ENCODE assay signal across 9 mouse cellular contexts in genomic region chr7:25394754-25395153, GRCm38 (mm10). TPM values are rescaled to one million over a fixed set of nuclear protein-coding genes. Genes with fewer than 3 reads are reported as not detected.
A peak's percentile ranks its signal among the peaks of the same experiment; 100 is the strongest.
DNase-seq lines count a peak whose midpoint lies in the region; ATAC-seq and TF ChIP-seq lines count a peak whose summit lies in the region.
"Had no signal": no experiment of that assay in that cellular context is flagged by ENCODE, and none has a peak within 500 bp of the region (broad histone marks: within the 10 kb centered on the region; RNA-seq: fewer than 3 reads in every experiment).

No protein-coding gene starts in this region.

- 16% methylated on average over 7 of the region's 7 CpGs for WGBS in forebrain, embryonic 14.5 days
- WGBS in liver, embryonic 14.5 days (ENCODE audit: insufficient replicate concordance): 19% methylated on average over 7 of the region's 7 CpGs

- DNase-seq in cerebellum, adult 9-11 months: peak; percentile 24
- DNase-seq in cerebellum, postnatal 36 days: no peak
- DNase-seq in forebrain, embryonic 14.5 days (ENCODE audit: low spot score): no peak
- no peak for DNase-seq in liver, embryonic 14.5 days (ENCODE audit: low read depth in 3 of 3, low spot score in 3 of 3)
- no peak for DNase-seq in layer of hippocampus, adult 8-10 months (ENCODE audit: low spot score in 2 of 2)
- no peak for DNase-seq in left cerebral cortex, postnatal 4 days
- DNase-seq in retina, embryonic 14.5 days (ENCODE audit: low spot score): no peak

- no peaks in the 10 kb centered on the region for H3K9me3 ChIP-seq in E14TG2a.4 (ENCODE audit: low read length)
- H3K9me3 ChIP-seq in forebrain, embryonic 14.5 days (replicated peaks; ENCODE audit: control insufficient read depth, low read length): no peaks in the 10 kb centered on the region
- H3K9me3 ChIP-seq in liver, embryonic 14.5 days (ENCODE audit: control insufficient read depth, low read length): no peaks in the 10 kb centered on the region

- no peak overlapping the region for H3K27ac ChIP-seq in forebrain, embryonic 14.5 days (ENCODE audit: low read depth, low read length)
- H3K27ac ChIP-seq in liver, embryonic 14.5 days: no peak overlapping the region

- intact Hi-C loops in left cerebral cortex, postnatal 4 days (cut with DNase I): no loop called here

- peaks cover 59% of the 10 kb centered on the region for H3K4me1 ChIP-seq in E14TG2a.4 (replicated peaks; ENCODE audit: low read depth, low read length)
- H3K4me1 ChIP-seq in forebrain, embryonic 14.5 days (ENCODE audit: control insufficient read depth, insufficient read depth, low read length): peaks cover 14% of the 10 kb centered on the region
- peaks cover 17 to 18% of the 10 kb centered on the region in 2 experiments for H3K4me1 ChIP-seq in liver, embryonic 14.5 days (replicated peaks; ENCODE audit: control insufficient read depth in 2 of 2, insufficient read depth in 2 of 2, low read length in 1 of 2)

- peaks cover 27% of the 10 kb centered on the region for H3K27me3 ChIP-seq in E14TG2a.4 (ENCODE audit: insufficient read depth, low read length)
- no peaks in the 10 kb centered on the region for H3K27me3 ChIP-seq in forebrain, embryonic 14.5 days (replicated peaks; ENCODE audit: control insufficient read depth, insufficient read depth, low read length)
- H3K27me3 ChIP-seq in liver, embryonic 14.5 days (ENCODE audit: control insufficient read depth, insufficient read depth, low read length): no peaks in the 10 kb centered on the region

- no peak for TF ChIP-seq EP300 in liver, embryonic 14.5 days (IDR thresholded peaks at IDR 0.05; ENCODE audit: low read depth)

- ATAC-seq in forebrain, embryonic 14.5 days: no peak
- no peak for ATAC-seq in liver, embryonic 14.5 days (ENCODE audit: insufficient read depth)

- peaks cover 28% of the 10 kb centered on the region for H3K36me3 ChIP-seq in E14TG2a.4 (ENCODE audit: insufficient read depth, low read length)
- no peaks in the 10 kb centered on the region for H3K36me3 ChIP-seq in forebrain, embryonic 14.5 days (ENCODE audit: control insufficient read depth, insufficient read depth, low read length)
- H3K36me3 ChIP-seq in liver, embryonic 14.5 days (replicated peaks; ENCODE audit: control insufficient read depth, insufficient read depth, low read depth): no peaks in the 10 kb centered on the region

- no peak for TF ChIP-seq CTCF in E14TG2a.4 (conservative IDR thresholded peaks at IDR 0.05; ENCODE audit: low read length)
- no peak for TF ChIP-seq CTCF in liver, embryonic 14.5 days (IDR thresholded peaks at IDR 0.05; ENCODE audit: low read depth)

- H3K4me3 ChIP-seq in E14TG2a.4 (replicated peaks; ENCODE audit: low read length): peak overlapping the region; percentile 89
- H3K4me3 ChIP-seq in forebrain, embryonic 14.5 days (ENCODE audit: low read depth, low read length): peak overlapping the region; percentile 56
- H3K4me3 ChIP-seq in liver, embryonic 14.5 days (ENCODE audit: insufficient read depth in 1 of 2, low read depth in 2 of 2, low read length in 2 of 2): peak overlapping the region; percentile 71 to 79

- peak overlapping the region; percentile 62 for H3K4me2 ChIP-seq in forebrain, embryonic 14.5 days (ENCODE audit: low read length)
- peak overlapping the region; percentile 96 for H3K4me2 ChIP-seq in liver, embryonic 14.5 days (ENCODE audit: low read depth)

- H3K9ac ChIP-seq in forebrain, embryonic 14.5 days (ENCODE audit: low read length): peak overlapping the region; percentile 73
- H3K9ac ChIP-seq in liver, embryonic 14.5 days (replicated peaks): peak overlapping the region; percentile 47

RNA-seq across cellular contexts. Expression of gene Lipe, which starts 3.8 kb away (rescaled TPM):
- polyA plus RNA-seq in forebrain, embryonic 14.5 days (2014; fragmentation: Nextera tagmentation; extraction: Ambion mirVana): 5.3 and 8.3 TPM in 2 replicates
- 2.3 TPM in 2 replicates for polyA plus RNA-seq in liver, embryonic 14.5 days (2012; rRNA removed)
- polyA plus RNA-seq in liver, embryonic 14.5 days (2014; fragmentation: Nextera tagmentation; extraction: Ambion mirVana): 0.38 and 0.72 TPM in 2 replicates
- 10 to 100 TPM in 1 of 4 experiments, 1 to 10 TPM in 3; 7.1 to 10.3 (median 9.0) TPM for total RNA-seq in layer of hippocampus, adult 8-10 months (2022)
- total RNA-seq in left cerebral cortex, postnatal 4 days (2021): 1 to 10 TPM; 8.3 to 9.0 TPM

RNA-seq across cellular contexts. Expression of gene Cxcl17, which starts 17.9 kb away (rescaled TPM):
- not detected in 2 replicates for polyA plus RNA-seq in forebrain, embryonic 14.5 days (2014; fragmentation: Nextera tagmentation; extraction: Ambion mirVana)
- not detected in 2 replicates for polyA plus RNA-seq in liver, embryonic 14.5 days (2012; rRNA removed)
- polyA plus RNA-seq in liver, embryonic 14.5 days (2014; fragmentation: Nextera tagmentation; extraction: Ambion mirVana): not detected in 2 replicates
- total RNA-seq in layer of hippocampus, adult 8-10 months (2022): not detected
- total RNA-seq in left cerebral cortex, postnatal 4 days (2021): not detected
- polyA plus RNA-seq: gonadal fat pad, adult 2 months had no signal

RNA-seq across cellular contexts. Expression of gene Cnfn, which starts 25.2 kb away (rescaled TPM):
- not detected in 2 replicates for polyA plus RNA-seq in forebrain, embryonic 14.5 days (2014; fragmentation: Nextera tagmentation; extraction: Ambion mirVana)
- not detected in 2 replicates for polyA plus RNA-seq in liver, embryonic 14.5 days (2012; rRNA removed)
- polyA plus RNA-seq in liver, embryonic 14.5 days (2014; fragmentation: Nextera tagmentation; extraction: Ambion mirVana): not detected in 2 replicates
- under 1 TPM in 1 of 4 experiments, not detected in 3; 0.73 TPM for total RNA-seq in layer of hippocampus, adult 8-10 months (2022)
- not detected for total RNA-seq in left cerebral cortex, postnatal 4 days (2021)
- polyA plus RNA-seq: gonadal fat pad, adult 2 months had no signal
